Mouse (Mus musculus): ENCODE results near the gene Adck2.

The Adck2 gene

GRCm38 (mm10) chr6:39607365-39607764 lies 33.7 kb downstream of the Adck2 start:
- in situ Hi-C loops (cut with MboI, MseI): loop anchor here (25.0 kb wide), 1 partner anchor 180 kb away; no protein-coding TSS in a partner anchor

GRCm38 (mm10) chr6:39610207-39610606 lies 36.5 kb downstream of the Adck2 start:
- in situ Hi-C loops (cut with MboI, MseI): loop anchor here (25.0 kb wide), 1 partner anchor 177 kb away; no protein-coding TSS in a partner anchor

GRCm38 (mm10) chr6:39611296-39611695 lies 37.6 kb downstream of the Adck2 start:
- in situ Hi-C loops (cut with MboI, MseI): loop anchor here (25.0 kb wide), 1 partner anchor 176 kb away; no protein-coding TSS in a partner anchor
